Mouse (Mus musculus): ENCODE measurements at regions not wholly inside any gene's neighbourhood (a gene's known extent, or its start where the extent isn't known, plus 50 kb on each side); places are given as distances from the start of the nearest gene placed in this dataset.
A peak's percentile ranks its signal among the peaks of the same experiment; 100 is the strongest.
"Not testable (repeated sequence)": the region's sequence is repeated elsewhere in the genome, so short reads cannot be mapped to it uniquely, and the experiment has no call there.

- no peak for DNase-seq (ENCODE audit: low read depth, low spot score)
Measured at GRCm38 (mm10) chr2:18617520-18617919, 54.7 kb upstream of the Commd3 start.

GRCm38 (mm10) chr2:18609868-18610185 is 62.4 kb upstream of the Commd3 start:
- DNase-seq (ENCODE audit: low read depth, low spot score), result no peak

DNA sequence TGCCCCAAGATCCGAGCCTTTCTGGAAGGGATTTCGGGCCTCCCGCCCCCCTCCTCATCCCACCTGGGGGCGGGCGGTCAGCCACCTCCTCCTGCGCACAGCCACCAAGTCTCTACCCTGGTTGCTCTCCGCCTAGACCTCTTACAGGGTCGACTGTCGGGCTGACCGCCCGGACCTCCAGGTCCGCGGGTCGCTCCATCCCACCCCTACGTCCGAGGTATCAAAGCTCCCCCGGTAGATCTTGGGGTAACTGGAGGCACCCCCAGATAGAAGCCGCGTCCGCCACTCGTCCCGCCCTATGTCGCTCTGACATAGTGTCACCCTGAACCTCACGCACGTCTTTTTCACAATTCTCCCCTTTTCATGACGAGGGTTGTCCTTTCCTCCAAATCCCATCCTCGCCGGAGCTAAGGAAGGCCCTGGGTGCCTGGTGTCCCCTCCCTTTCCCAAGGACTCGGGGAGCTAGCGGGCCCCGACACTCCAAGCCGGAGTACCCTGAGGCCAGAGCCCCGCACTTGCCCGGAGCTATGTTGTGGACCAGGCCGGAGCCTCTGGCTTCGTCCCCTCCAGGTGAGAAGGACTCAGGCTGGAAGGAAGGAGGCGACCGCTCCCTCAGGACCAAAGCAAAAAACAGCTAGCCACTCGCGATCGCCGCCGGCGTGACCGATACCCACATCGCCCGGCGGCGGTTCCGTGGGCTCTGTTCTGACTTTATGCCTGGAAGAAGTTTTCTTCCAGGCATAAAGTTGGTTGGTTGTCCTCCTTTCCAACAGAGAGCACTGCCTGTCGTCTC is 62.9 kb upstream of the Commd3 start:
- no peak for DNase-seq (ENCODE audit: low read depth, low spot score)

GRCm38 (mm10) chr2:18608260-18609074 is 63.7 kb upstream of the Commd3 start:
- DNase-seq (ENCODE audit: low read depth, low spot score), result peak; percentile 13

- no peak for DNase-seq (ENCODE audit: low read depth, low spot score)
Measured at GRCm38 (mm10) chr2:18607586-18608259, 64.5 kb upstream of the Commd3 start.

DNA sequence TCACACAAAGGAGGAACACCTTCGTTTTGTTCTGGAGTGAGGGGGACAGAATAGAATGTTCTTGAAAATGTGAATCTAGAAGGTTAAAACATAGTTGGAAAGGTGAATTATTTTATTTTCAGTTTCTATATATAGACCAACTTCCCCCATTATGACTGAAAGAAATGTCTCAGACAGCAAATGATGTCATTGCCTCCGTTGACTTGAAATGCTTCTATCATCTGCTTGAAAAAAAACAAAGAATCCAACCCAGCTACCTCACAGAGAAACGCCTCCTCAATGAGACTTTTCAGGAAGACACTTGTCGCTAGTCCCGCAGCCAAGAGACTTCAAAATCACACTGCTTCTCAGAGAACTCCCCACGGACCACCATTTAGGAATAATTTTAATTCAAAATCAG is 65.1 kb upstream of the Commd3 start:
- no peak for DNase-seq (ENCODE audit: low read depth, low spot score)

- no peak for DNase-seq (ENCODE audit: low read depth, low spot score)
Measured at GRCm38 (mm10) chr2:18592221-18592620, 80.0 kb upstream of the Commd3 start.

- no peak for DNase-seq (ENCODE audit: low read depth, low spot score)
Measured at GRCm38 (mm10) chr2:18588232-18588631, 84.0 kb upstream of the Commd3 start.

GRCm38 (mm10) chr2:18587746-18588231 is 84.4 kb upstream of the Commd3 start:
- no peak for DNase-seq (ENCODE audit: low read depth, low spot score)

DNA sequence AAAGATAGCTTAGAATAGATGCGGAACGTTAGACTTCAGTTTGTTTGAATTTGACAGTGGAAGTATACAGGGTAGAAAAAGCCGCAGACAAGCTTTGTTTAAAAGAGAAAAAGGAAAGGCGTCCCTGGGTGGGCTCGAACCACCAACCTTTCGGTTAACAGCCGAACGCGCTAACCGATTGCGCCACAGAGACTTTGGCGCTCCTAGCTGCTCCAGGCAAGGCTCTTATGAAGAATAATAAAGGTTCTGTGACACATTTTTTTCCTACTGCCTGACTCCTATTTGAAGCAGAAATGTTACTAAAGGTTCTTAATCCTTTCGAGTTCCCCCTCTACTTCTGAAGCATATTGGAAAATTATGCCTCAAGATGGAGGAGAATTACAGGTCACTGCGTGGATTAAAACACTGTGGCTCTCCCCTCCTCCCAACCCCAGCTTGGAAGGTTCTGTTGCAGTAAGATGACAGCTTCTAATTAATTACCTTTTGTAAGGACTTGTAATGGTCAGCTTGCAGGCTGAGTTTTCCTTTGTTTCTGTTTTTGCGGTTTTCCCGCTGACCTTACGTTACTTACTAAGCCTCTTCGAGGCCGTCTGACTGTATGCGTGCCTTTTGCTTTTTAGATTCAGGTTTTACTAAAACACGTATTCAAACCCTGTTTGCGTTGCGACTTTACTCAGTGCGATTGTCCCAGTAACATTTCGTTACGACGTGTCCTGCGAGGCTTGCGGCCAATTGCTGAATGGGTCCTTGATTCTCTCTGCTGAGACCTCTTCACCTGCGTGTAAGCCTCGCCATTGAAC is 85.1 kb upstream of the Commd3 start:
- peak; percentile 86 for DNase-seq (ENCODE audit: low read depth, low spot score)

DNA sequence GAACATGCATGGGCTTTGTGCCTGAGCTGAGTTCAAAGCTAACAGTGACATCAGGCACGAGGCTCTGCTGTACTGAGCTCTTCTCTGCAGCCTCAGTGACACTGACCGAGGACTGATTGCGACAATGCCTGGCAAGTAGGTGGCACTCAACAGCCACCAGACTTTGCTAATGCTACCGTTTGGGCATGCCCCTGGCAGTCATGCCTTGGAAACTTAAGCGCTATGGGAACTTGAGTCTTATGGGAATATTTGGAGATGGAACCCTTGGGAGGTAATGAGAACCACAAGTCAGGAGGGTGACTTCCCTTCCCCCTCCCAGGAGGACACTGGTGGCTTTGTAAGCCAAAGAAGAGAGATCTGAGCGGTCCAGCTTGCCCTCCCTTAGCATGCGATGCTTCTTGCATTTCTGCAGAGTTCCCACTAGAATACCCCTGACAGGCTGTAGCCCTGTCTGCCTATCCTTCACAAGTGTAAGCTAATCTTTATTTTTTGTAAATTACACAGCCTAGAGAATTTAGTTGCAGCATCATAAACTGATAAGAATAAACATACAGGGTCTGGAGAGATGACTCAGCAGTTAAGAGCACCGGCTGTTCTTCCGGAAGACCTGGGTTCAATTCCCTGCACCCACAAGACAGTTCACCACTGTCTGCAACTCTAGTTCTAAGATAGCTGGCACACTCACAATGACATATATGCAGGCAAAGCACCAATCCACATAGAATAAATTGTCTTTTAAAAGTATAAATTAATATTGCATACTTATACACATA is 86.4 kb upstream of the Commd3 start:
- DNase-seq (ENCODE audit: low read depth, low spot score), result no peak

- DNase-seq (ENCODE audit: low read depth, low spot score), result no peak
Measured at GRCm38 (mm10) chr2:18558133-18558532, 114.1 kb upstream of the Commd3 start.

- DNase-seq (ENCODE audit: low read depth, low spot score), result no peak
Measured at GRCm38 (mm10) chr2:18547964-18548643, 124.1 kb upstream of the Commd3 start.

DNA sequence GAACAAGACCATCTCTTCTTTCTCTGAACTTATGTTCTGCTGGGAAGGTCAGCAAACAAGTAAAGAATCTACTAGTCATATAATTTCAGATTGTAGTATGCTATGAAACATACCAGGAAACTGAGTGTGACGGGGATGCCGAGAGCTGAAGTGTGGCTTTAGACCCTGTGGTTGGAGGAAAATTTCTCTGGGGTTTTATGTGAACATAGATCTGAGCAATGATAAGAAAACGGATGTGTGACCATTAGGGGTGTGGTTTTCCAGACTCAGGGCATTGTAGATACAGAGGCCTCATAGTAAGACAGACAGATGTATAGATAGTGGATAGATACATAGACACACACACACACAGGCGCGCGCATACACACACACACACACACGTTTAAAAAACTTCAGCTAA is 131.8 kb upstream of the Dnajc1 start:
- DNase-seq (ENCODE audit: low read depth, low spot score), result no peak

DNA sequence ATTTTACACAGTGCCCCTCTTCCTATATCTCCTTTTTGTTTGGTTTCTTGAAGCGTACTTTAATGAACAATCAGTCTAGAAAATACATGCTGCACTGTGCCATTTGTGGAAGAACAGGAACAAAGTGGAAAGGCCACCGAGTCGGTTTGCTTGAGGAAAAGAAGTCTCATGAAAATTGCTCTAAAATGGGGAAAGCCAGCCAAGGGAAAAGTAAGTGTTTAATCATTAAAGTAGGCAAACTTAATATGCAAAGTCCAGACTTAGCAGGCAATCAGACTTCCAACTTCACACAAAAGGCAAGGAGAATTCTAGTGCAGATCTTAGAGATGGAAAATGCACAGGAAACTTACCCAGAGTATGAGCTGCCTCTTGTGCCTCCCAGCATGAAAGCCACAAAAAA is 131.3 kb upstream of the Dnajc1 start:
- DNase-seq (ENCODE audit: low read depth, low spot score), result no peak

GRCm38 (mm10) chr2:18513435-18513834 is 120.8 kb upstream of the Dnajc1 start:
- no peak for DNase-seq (ENCODE audit: low read depth, low spot score)

DNA sequence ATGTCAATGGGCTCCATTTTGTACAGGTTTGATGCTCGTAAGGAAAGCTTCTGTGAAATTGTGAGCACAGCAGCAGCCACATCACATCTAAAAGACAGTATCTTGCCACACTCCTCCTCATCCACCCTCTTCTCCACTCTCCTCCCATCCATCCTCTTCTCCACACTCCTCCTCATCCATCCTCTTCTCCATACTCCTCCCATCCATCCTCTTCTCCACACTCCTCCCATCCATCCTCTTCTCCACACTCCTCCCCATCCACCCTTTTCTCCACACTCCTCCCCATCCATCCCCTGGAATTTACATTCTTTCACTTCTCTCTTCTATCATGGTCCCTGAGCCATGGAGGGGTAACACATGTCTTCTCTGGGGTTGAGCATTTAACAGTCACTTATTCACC is 116.7 kb upstream of the Dnajc1 start:
- no peak for DNase-seq (ENCODE audit: low read depth, low spot score)

GRCm38 (mm10) chr2:18473361-18473771 is 80.7 kb upstream of the Dnajc1 start:
- peak; percentile 44 for DNase-seq (ENCODE audit: low read depth, low spot score)

- no peak for DNase-seq (ENCODE audit: low read depth, low spot score)
Measured at GRCm38 (mm10) chr2:18460901-18461300, 68.3 kb upstream of the Dnajc1 start.

- DNase-seq (ENCODE audit: low read depth, low spot score), result not testable (repeated sequence)
Measured at GRCm38 (mm10) chr2:18460281-18460680, 67.7 kb upstream of the Dnajc1 start.
